Mouse (Mus musculus) lung, postnatal 25 days (tissue): ENCODE results near the gene Tmem258.
"Not testable (repeated sequence)": the region's sequence is repeated elsewhere in the genome, so short reads cannot be mapped to it uniquely, and the experiment has no call there.

Source experiments
- DNase-seq: peaks from one replicate; pipeline ENCODE4 v3.0.0; 2022; ENCODE audit warnings: low spot score

Gene Tmem258

DNA sequence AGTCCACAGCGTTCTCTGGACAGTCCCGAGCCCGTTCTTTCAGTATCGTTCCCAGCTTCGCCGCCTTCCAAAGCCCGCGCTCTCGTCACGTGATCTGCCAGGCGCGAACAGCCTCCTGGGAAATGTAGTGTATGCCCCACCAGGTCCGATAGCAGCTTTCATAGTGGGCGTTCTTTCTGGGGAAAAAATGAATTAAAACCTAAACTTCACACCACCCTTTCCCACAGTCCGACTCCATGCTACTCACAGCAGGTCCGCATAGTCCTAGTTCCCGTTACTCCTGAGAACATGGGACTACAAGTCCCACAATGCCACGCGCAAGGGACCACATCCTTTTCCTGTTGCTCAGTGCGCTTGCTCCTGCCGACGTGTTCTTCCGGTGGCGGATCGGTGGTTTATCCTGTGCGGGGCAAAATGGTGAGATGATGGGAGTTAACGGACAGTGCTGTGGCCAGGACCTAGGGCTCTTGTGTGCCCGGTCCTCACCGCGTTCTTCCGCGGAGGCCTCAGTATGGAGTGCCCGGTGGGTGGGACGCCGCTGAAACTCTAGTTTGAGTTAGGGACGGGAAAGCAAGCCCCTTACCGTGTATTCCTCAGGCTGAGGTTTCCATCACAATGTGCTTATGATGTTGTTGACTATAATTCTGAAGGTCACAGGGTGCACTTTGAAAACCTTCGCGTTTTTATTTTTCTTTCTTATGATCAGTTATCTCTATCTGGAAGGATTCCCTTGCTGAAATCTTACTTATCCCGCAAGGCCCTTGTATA, at the start of gene Tmem258, which contains the start of gene Fen1:
Gene Tmem258 (plus strand): TSS at position 167 of the 768 bp plus-strand sequence.
Gene Fen1 (minus strand): TSS at position 322 of the 768 bp plus-strand sequence.
- peak; percentile 92 for DNase-seq

- no peak for DNase-seq
Measured at GRCm38 (mm10) chr19:10157725-10158124, 46.1 kb upstream of the Tmem258 start.

DNA sequence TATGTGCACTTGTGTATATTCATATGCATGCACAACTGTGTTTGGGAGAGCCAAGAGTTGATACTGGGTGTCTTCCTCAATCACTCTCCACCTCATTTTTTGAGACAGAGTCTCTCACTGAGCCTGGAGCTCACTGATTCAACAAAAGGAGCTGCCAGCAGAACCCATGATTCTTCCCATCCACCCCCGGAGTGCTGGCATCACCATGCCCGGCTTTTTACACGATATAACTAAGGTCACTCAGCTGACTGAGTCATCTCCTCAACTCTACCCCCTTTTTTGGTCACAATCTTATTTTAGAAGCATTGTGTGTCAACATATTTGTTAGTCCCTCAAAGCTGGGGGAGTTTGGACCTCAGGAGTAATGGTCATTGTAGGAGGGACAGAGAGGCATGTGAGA, 39.9 kb upstream of the Tmem258 start:
- no peak for DNase-seq

DNA sequence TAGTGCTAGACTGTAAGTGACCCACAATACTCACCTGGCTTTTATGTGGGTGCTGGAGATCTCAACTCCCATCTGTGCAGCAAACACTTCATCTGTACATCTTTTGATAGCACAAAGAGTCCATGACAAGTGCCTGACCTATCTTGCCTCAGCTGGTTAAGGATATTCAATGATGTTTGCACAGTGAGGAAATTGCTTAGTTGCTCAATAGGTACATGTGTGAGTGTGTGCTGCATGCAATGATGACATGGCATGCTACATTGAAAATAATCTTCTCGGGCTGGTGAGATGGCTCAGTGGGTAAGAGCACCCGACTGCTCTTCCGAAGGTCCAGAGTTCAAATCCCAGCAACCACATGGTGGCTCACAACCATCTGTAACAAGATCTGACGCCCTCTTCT, 37.9 kb upstream of the Tmem258 start:
- not testable (repeated sequence) for DNase-seq

DNA sequence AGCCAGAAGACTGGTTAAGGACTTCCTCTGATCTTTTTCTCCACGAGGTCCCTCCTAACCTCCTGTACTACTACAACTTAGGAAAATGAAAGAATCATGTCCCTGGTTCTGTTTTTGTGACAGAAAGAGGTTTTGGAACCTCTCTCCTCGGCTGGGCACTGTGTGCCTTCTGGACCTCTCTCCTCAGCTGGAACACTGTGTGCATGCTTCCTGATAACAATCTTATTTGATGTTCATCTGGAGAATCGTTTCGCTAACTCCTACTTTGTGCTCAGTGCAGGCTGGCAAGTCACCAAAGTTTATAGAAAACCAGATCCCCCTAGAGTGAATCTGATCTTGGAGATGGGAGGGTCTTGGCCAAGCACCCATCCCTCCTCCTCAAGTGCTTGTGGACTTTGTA, 36.7 kb upstream of the Tmem258 start:
- DNase-seq, result no peak

DNA sequence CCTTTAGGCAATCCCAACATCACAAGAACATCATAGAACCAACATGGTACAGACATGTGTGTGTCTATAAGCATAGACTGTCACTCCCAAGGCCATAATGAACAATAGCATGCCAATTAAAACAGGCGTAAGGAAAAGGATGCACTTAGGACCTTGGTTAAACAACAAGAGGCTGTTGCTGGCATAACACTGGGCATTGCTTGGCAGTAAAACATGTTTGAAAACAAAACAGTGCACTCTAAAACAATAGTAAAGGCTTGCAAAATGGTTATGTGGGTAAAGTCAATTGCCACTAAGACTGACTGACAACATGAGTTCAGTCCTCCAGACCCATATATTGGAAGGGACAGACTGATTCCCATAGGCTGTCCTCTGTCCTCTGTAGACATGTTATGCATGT, 35.9 kb upstream of the Tmem258 start:
- no peak for DNase-seq

GRCm38 (mm10) chr19:10168441-10168840, 35.4 kb upstream of the Tmem258 start:
- no peak for DNase-seq

DNA sequence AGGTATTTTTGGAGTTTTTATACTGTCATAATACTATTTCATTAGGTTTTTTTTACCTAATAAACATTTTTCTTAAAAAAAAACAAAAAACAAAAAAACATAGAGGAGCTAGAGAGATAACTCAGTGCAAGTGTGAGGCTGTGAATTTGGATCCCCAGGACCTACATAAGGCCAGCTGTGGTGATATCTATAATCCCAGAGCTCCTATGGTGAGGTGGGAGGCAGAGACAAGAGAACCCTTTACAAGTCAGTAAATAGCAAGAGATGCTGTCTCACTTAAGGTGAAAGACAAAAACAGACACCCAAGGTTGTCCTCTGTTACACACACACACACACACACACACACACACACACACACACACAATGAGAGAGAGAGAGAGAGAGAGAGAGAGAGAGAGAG, 34.6 kb upstream of the Tmem258 start:
- no peak for DNase-seq

DNA sequence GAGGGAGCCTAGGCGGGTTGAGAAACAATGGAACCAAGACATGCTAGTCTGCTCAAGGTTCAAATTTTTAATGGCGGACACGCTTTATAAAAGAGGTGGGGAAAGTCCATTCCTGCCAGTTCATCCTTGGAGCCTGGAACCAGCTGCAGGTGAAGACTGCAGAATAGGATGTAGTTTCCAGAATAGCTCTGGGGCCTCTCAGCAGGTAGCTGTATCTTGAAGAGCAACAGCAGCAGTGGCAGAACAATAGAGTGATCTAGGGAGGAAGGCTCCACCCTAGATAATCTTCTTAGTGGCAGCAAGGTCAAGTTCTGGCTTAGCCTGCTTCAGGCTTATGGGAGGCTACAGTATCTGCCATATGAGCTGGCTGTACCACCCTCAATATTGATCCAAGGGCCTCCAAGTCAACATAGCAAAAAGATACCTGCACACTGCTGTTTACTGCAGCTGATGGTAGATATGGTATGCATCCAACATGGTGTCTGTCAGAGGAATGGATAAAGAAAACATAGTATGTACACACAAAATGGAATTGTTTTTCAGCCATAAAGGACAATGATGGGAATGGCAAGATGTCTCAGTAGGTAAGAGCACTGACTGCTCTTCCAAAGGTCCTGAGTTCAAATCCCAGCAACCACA, 34.0 kb upstream of the Tmem258 start:
- not testable (repeated sequence) for DNase-seq

- DNase-seq, result no peak
Measured at GRCm38 (mm10) chr19:10170466-10170865, 33.3 kb upstream of the Tmem258 start.

- no peak for DNase-seq
Measured at GRCm38 (mm10) chr19:10171359-10171758, 32.5 kb upstream of the Tmem258 start.

GRCm38 (mm10) chr19:10171846-10172245, 32.0 kb upstream of the Tmem258 start:
- no peak for DNase-seq

- no peak for DNase-seq
Measured at GRCm38 (mm10) chr19:10173116-10173718, 30.6 kb upstream of the Tmem258 start.

DNA sequence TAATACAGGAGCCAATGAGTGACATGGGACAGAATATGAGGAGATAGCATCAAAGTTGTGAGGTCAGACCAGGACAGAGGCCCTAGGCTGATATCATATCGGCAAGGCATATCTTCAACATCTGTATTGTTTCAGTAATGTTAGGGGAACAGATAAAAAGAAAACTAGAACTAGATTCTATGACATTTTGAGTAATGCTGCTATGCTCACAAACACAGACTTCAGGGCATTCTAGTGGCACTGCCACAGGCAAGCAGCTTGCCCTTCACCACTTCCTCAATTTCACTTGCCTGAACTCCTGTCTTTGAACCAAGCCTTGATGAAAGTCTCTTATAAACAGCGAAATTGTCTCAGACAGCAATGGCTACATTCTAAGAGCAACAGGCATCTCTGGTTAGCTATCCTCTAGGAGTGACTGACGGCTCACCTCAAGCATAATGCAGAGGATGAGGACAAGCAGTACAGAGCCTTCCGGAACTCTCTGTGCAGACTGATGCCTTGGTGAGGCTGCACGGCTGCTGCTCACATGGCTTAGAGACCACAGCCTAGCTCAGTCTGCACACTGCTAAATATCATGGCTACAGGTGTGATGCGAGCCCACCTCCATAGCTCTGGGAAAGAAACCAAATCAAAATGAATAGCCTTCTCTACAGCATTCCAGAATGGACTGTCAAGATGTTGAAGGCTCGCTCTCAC, 29.8 kb upstream of the Tmem258 start:
- DNase-seq, result no peak

DNA sequence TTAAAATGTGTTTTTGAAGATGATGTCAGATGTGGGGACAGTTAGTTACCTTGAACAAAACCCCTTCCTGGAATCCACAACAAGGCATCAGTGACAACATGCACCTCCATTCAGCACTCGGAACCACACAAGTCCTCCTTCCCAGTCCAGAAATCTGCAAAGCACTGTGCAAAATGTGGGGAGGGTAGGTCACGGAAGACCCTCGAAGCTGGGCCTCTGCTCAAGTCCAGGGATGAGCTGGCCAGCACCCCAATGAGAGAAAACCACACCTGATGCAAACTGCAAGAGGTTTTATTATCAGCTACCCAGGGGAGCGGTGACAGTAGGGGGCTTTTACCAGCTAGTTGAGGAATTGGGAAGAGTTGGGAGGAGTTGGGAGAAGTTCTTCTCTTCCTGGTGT, 28.9 kb upstream of the Tmem258 start:
- DNase-seq, result no peak

DNA sequence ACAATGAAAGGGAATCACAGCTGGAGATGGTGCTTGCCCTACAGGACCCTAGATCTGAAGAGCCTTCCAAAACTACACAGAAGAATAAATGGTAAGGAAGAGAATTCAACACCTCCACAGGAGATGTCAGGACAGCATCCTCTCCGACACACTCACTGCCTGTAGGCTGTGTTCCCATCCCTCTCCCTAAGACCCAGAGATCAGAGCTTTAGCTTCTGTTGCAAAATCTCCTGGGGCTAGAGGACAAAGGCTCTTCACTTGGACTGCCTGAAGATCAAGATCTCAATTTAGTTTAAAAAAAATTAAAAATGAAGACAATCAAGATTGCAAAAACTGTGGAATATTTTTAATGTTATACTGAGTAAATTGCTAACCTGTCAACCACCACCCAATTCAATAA, 27.3 kb upstream of the Tmem258 start:
- no peak for DNase-seq

- peak; percentile 39 for DNase-seq
Measured at GRCm38 (mm10) chr19:10176941-10177372, 26.9 kb upstream of the Tmem258 start.

DNA sequence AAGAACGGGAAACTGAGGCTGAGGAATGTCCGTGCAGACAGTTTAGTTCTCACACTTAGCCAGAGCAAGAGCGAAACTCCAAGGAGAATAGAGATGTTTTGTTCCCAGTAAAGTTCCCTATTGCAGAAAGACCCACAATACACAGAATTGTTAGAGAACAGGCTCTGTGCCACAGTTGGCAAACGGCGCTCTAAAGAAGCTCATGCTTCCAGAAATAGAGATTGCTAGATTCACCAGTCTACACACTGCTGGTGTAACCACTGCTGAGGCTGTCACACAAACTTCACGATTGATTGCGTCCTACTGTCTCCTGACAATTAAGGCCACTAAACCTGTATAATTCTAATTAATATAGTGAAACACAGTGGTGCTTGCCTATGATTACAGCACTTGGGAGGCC, 22.6 kb upstream of the Tmem258 start:
- DNase-seq, result no peak

- DNase-seq, result no peak
Measured at GRCm38 (mm10) chr19:10182142-10182541, 21.7 kb upstream of the Tmem258 start.

- peak; percentile 93 for DNase-seq
Measured at GRCm38 (mm10) chr19:10182670-10183298, 21.0 kb upstream of the Tmem258 start, which contains the start of gene Fads1. Fads1 (plus strand) TSS chr19:10182888.

GRCm38 (mm10) chr19:10183299-10183983, 20.4 kb upstream of the Tmem258 start:
- DNase-seq, result peak; percentile 79
